Mouse (Mus musculus) kidney, embryonic 16.5 days (tissue): ENCODE data around the gene Clstn3. TPM values are rescaled to one million over a fixed set of nuclear protein-coding genes. Genes with fewer than 3 reads are reported as not detected.
"Not testable (repeated sequence)": the region's sequence is repeated elsewhere in the genome, so short reads cannot be mapped to it uniquely, and the experiment has no call there.

Experiments used
- ATAC-seq: fragments of 200-750 bp; cut with Nextera tagmentation; 2 replicates; pipeline ENCODE4 v1.8.0; 2017; ENCODE audit warnings: moderate TSS enrichment; ENCODE audit not compliant: low FRiP score, low TSS enrichment
- H3K27ac ChIP-seq: fragments of 300-500 bp; sonication (generic); 2 replicates; pipeline ENCODE4 v1.5.1; 2014; ENCODE audit warnings: low read length
- H3K27me3 ChIP-seq: fragments of 300-500 bp; sonication (generic); 2 replicates; pipeline ENCODE4 v1.6.1; 2014; ENCODE audit warnings: low read length, control low read depth, mixed read lengths; ENCODE audit not compliant: insufficient read depth
- H3K36me3 ChIP-seq: fragments of 300-500 bp; sonication (generic); 2 replicates; pipeline ENCODE4 v1.6.1; 2014; ENCODE audit warnings: low read length, control low read depth, mixed read lengths; ENCODE audit not compliant: insufficient read depth
- H3K4me1 ChIP-seq: fragments of 300-500 bp; sonication (generic); 2 replicates; pipeline ENCODE4 v1.6.1; 2014; ENCODE audit warnings: low read length, control low read depth, mixed read lengths; ENCODE audit not compliant: insufficient read depth
- H3K4me2 ChIP-seq: fragments of 300-500 bp; sonication (generic); replicated peaks from 2 replicates; pipeline ENCODE4 v1.6.1; 2014; ENCODE audit warnings: low read depth, low read length
- H3K4me3 ChIP-seq: fragments of 300-500 bp; sonication (generic); 2 replicates; pipeline ENCODE4 v1.5.1; 2014; ENCODE audit warnings: mild to moderate bottlenecking, low read length
- H3K9ac ChIP-seq: fragments of 300-500 bp; sonication (generic); replicated peaks from 2 replicates; pipeline ENCODE4 v1.6.1; 2014; ENCODE audit warnings: low read length
- H3K9me3 ChIP-seq: fragments of 300-500 bp; sonication (generic); 2 replicates; pipeline ENCODE4 v1.6.1; 2016; ENCODE audit warnings: low read length, control low read depth
- WGBS: fragments of 180-500 bp; shearing (Covaris S2); extraction: QIAGEN DNeasy Blood & Tissue Kit; methylation state at CpG from one replicate; pipeline ENCODE4 v1.1.7; 2014; 5-methylcytosine and 5-hydroxymethylcytosine counted together
- polyA plus RNA-seq: library from polyadenylated mRNA; unstranded; fragments of >200 nt; fragmentation: Nextera tagmentation; extraction: Ambion mirVana; gene quantifications from 2 replicates; pipeline ENCODE4 v1.2.1, GENCODE M21; 2015

Gene Clstn3
- polyA plus RNA-seq, 1 experiment from 2014 or later = 6.6 TPM

GRCm38 (mm10) chr6:124425523-124425922 lies 39.1 kb downstream of the Clstn3 start:
- H3K4me2 ChIP-seq = no peak overlapping the region
- no peak overlapping the region for H3K27ac ChIP-seq
- no peaks in the 10 kb centered on the region for H3K9me3 ChIP-seq
- no peak overlapping the region for H3K4me3 ChIP-seq
- H3K4me1 ChIP-seq = peaks cover 5% of the 10 kb centered on the region; the same call in 1 of the 2 replicates
- WGBS = 74% methylated on average over 6 of the region's 6 CpGs
- ATAC-seq = no peak
- H3K36me3 ChIP-seq = no peaks in the 10 kb centered on the region
- no peak overlapping the region for H3K9ac ChIP-seq
- no peaks in the 10 kb centered on the region for H3K27me3 ChIP-seq

- not testable (repeated sequence) for H3K9me3 ChIP-seq, H3K27me3 ChIP-seq, H3K27ac ChIP-seq, H3K4me2 ChIP-seq, ATAC-seq, H3K4me1 ChIP-seq, H3K4me3 ChIP-seq, H3K9ac ChIP-seq, H3K36me3 ChIP-seq
- 57% methylated on average over 7 of the region's 7 CpGs for WGBS
Measured at GRCm38 (mm10) chr6:124425042-124425441, 39.6 kb downstream of the Clstn3 start.

DNA sequence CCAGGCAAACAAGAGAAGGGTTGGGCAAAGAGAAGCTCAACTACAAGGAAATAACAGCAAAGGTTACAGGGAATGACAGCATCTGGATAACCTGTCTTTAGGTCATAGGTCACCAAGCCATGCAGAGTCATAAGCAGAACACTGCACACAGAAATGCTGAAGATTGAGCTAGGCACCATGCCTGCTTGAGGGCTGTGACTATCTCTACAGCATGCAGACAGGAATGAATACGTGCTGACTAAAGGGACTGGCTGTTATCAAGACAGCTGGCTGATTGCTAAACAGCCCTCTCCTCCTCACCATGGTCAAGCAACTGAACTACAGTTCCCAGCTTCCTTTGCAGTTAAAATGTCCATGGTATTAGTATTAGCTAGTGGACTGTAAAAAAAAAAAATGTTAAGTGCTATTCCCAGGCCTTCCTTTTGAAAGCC lies 40.5 kb downstream of the Clstn3 start:
- Histone ChIP-seq H3K4me1 (peaks cover 5% of the 10 kb centered on the region; the same call in 1 of the 2 replicates), H3K9me3 (no peaks in the 10 kb centered on the region), H3K36me3 (no peaks in the 10 kb centered on the region), H3K4me3 (no peak overlapping the region), H3K4me2 (no peak overlapping the region), H3K27ac (no peak overlapping the region), H3K27me3 (no peaks in the 10 kb centered on the region), H3K9ac (no peak overlapping the region)
- WGBS = 42% methylated on average over 1 of the region's 1 CpGs
- no peak for ATAC-seq

DNA sequence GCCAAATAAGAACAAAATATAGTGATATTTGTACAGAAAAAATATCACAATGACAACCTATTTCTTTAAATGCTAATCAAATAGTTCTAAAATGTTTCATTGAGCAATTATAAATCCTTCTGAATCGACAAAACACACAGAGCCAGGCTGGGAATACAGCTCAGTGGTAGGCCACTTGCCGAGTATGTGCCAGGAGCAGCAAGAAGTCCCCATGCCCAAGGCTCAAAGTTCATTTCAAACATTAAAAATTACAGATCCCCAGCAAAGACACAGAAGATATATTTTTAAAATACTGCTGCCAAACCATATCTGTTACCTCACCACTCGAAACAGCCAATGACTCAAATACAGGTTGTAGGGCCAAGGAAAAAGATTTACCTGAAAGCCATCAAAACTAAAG lies 45.9 kb downstream of the Clstn3 start:
- H3K27me3 ChIP-seq = no peaks in the 10 kb centered on the region
- ATAC-seq = no peak
- H3K4me2 ChIP-seq = no peak overlapping the region
- H3K4me3 ChIP-seq = no peak overlapping the region
- no peak overlapping the region for H3K27ac ChIP-seq
- 91% methylated on average over 3 of the region's 3 CpGs for WGBS
- peaks cover 3% of the 10 kb centered on the region; the same call in 1 of the 2 replicates for H3K4me1 ChIP-seq
- H3K9ac ChIP-seq = no peak overlapping the region
- no peaks in the 10 kb centered on the region for H3K36me3 ChIP-seq
- no peaks in the 10 kb centered on the region for H3K9me3 ChIP-seq

DNA sequence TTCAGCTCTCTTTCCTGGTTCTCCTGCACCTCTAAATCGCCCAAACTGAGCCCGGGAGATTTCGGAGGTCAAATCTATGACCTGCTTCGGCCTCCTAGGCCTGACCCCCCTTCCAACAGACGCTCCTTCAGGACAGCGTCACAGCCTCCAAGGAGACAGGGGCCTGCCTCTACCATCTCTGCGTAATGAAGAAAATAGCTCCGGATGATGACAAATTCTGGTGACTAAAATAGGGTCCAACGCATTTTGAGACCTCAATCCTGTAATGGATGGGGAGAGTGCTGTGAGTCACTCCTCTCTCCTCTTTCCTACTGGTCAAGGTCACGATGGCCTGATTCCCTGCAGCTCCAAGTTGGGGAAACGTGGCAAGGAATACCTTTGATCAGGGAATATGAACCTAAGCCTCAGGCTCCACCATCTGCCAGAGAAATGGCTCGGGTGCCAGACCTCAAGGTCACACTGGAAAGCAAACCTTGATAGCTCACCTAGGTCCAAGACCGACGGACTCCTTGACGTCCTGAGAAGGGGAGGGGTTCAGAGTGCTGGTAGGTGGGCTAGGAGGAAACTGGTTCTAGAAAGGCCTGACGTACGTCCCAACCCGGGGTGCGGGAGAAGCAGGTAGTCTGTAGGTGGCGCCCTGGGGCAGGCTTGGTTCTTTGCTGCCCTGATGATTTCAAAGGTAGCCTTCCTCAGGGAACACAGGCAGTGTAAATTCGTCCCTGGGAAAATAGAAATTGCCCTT lies 49.1 kb downstream of the Clstn3 start:
- peak; percentile 73 for ATAC-seq
- Histone ChIP-seq H3K4me3 (peak overlapping the region; percentile 78), H3K27ac (peak overlapping the region; percentile 89), H3K9me3 (no peaks in the 10 kb centered on the region), H3K27me3 (no peaks in the 10 kb centered on the region), H3K4me2 (peak overlapping the region; percentile 85), H3K9ac (peak overlapping the region; percentile 84), H3K4me1 (peaks cover 9% of the 10 kb centered on the region; the same call in 1 of the 2 replicates), H3K36me3 (0 out of 2 replicates have a peak, but pooled peaks cover 3% of the 10 kb centered on the region)
- WGBS = 5% methylated on average over 21 of the region's 21 CpGs

- Histone ChIP-seq H3K9me3 (no peaks in the 10 kb centered on the region), H3K27ac (peak within 1 kb of the TSS; percentile 89), H3K4me2 (peak within 1 kb of the TSS; percentile 85), H3K9ac (peak within 1 kb of the TSS; percentile 84), H3K36me3 (0 out of 2 replicates have a peak, but pooled peaks cover 3% of the 10 kb centered on the region), H3K4me1 (peaks cover 9% of the 10 kb centered on the region; the same call in 1 of the 2 replicates), H3K4me3 (peak within 1 kb of the TSS; percentile 78), H3K27me3 (no peaks in the 10 kb centered on the region)
- ATAC-seq = peak; percentile 95
- WGBS = 0% methylated on average over 26 of the region's 36 CpGs
Measured at GRCm38 (mm10) chr6:124414927-124415325, 49.7 kb downstream of the Clstn3 start, which contains the start of gene Pex5. Gene Pex5, minus strand, starts transcription at chr6:124415067.

DNA sequence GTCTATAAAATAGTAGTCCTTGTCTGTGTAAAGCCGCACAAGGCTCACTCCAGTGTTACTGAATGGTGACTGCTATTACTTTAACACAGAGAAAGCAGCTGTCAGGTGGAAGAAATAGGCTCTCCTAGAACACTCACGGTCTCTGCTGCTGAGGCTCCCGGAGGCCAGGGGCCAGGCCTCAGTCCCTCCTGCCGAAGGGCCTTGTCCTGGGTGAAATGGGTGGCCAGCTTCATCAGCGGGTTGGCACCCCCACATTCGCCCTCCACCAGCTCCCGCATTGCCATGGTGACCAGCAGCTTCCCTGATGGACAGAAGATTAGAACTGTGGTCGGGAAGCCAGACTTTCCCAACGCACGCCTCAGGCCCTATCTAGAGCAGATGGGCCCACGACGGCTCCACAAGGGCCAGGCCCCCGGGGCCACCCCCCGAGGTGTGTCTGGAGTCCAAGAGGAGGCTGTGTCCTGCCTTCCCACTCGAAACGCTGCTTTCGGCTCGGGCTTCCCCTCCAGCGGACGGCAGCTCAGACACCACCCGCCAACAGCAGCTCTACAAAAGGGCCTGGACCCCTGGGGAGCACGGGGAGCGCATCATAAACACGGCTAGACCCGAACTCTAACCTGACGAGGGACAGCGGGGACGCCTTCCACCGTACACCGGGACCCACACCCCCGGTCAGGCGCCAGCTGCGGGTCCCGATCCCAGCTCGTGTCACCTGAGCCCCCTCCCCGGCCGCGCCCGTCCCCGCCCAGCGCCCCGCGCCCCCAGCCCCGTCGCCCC lies 50.3 kb downstream of the Clstn3 start:
- 1% methylated on average over 33 of the region's 45 CpGs for WGBS
- Histone ChIP-seq H3K27ac (peak overlapping the region; percentile 20; the same call in 1 of the 2 replicates), H3K4me1 (peaks cover 9% of the 10 kb centered on the region; the same call in 1 of the 2 replicates), H3K4me2 (peak overlapping the region; percentile 85), H3K4me3 (peak overlapping the region; percentile 78), H3K9me3 (no peaks in the 10 kb centered on the region), H3K27me3 (no peaks in the 10 kb centered on the region), H3K9ac (peak overlapping the region; percentile 84), H3K36me3 (0 out of 2 replicates have a peak, but pooled peaks cover 3% of the 10 kb centered on the region)
- peak; percentile 57 for ATAC-seq

DNA sequence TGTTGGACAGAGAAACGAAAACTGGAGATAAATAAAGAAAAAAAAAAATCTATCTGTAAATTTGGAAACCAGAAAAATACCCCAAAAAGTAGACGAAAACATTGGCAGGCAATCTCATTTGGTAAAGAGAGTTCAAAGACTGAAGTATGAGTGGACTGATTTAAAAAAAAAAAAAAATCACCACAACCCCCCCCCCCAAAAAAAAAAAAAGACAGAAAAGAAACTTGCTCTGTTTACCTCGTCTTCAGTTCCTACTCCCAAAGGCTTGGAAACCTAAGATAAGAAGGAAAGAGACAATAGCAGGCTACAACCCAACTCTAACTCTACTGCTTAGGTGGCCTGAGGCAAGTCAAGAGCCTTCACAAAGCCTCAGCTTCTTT lies 50.8 kb downstream of the Clstn3 start:
- Histone ChIP-seq H3K9ac (peak overlapping the region; percentile 84), H3K36me3 (0 out of 2 replicates have a peak, but pooled peaks cover 3% of the 10 kb centered on the region), H3K27ac (0 out of 2 replicates have a peak overlapping the region, but pooled peaks have one; percentile 4), H3K27me3 (no peaks in the 10 kb centered on the region), H3K4me1 (peaks cover 9% of the 10 kb centered on the region; the same call in 1 of the 2 replicates), H3K4me3 (peak overlapping the region; percentile 78), H3K9me3 (no peaks in the 10 kb centered on the region), H3K4me2 (peak overlapping the region; percentile 85)
- 59% methylated on average over 3 of the region's 3 CpGs for WGBS
- no peak for ATAC-seq

GRCm38 (mm10) chr6:124408355-124408754 lies 56.2 kb downstream of the Clstn3 start:
- no peak for ATAC-seq
- H3K4me3 ChIP-seq = no peak overlapping the region
- peaks cover 3% of the 10 kb centered on the region; the same call in 1 of the 2 replicates for H3K4me1 ChIP-seq
- H3K9me3 ChIP-seq = no peaks in the 10 kb centered on the region
- H3K4me2 ChIP-seq = no peak overlapping the region
- no peaks in the 10 kb centered on the region for H3K27me3 ChIP-seq
- 93% methylated on average over 5 of the region's 5 CpGs for WGBS
- H3K27ac ChIP-seq = no peak overlapping the region
- H3K36me3 ChIP-seq = peaks cover 43% of the 10 kb centered on the region
- H3K9ac ChIP-seq = no peak overlapping the region
